Mouse (Mus musculus): Measurements from ENCODE around the gene Polr1c.

GRCm38 (mm10) chr17:46203078-46203477 is 44.8 kb downstream of the Polr1c start:
- TF ChIP-seq REST (IDR thresholded peaks at IDR 0.05; ENCODE audit: insufficient read depth, insufficient read length) (no peak), E2F4 (IDR thresholded peaks at IDR 0.05; ENCODE audit: insufficient read depth) (no peak), MAX (IDR thresholded peaks at IDR 0.05; ENCODE audit: low read depth) (no peak), POLR2A (IDR thresholded peaks at IDR 0.05; ENCODE audit: insufficient read length, low read depth) (no peak), USF1 (IDR thresholded peaks at IDR 0.05; ENCODE audit: low read depth) (no peak), POLR2AphosphoS2 (IDR thresholded peaks at IDR 0.05; ENCODE audit: insufficient read length, low read depth) (no peak)

All from myocyte (in vitro differentiated cells).